Mouse (Mus musculus): Measurements from ENCODE around the gene Pla2g4f.

Gene Pla2g4f

DNA sequence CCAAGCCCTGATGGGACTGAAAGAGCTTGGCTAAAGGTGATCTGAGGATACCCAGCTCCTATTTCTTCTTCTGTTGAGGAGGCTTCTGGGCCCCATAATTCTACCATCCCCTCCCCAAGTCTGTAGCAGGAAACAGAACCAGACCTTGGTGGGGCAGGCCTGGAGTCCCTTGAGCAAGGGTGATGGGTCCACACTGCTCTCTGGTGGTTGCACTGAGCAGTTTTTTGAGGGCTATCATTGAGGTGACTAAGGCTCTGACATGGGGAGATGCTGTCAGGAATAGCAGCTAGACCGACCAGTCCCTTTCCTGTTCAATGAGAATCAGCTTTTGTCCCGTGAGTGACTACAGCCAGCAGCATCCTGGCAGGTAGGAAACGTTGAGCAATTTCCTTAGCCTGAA is 32.7 kb downstream of the Pla2g4f start:
- DNase-seq (ENCODE audit: low read depth, low spot score), result no peak

DNA sequence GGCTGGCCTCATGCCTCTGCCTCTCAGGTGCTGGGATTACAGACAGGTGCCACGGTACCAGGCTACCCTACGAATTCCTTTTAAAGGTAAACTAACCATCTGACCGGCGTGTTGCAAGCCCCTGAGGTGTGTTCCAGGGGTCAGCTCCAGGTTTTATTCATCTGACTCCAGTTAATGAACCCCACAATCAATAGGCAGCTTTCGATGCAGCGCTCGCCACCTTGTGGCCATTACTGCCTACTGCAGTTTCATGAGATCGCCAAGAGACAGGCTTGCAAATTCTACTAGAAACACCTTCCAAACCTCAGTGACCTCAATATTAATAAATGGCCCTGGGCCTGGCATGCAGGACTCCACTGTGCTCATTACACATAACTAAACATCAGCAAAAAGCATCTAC is 34.0 kb downstream of the Pla2g4f start:
- DNase-seq (ENCODE audit: low read depth, low spot score), result peak; percentile 15

DNA sequence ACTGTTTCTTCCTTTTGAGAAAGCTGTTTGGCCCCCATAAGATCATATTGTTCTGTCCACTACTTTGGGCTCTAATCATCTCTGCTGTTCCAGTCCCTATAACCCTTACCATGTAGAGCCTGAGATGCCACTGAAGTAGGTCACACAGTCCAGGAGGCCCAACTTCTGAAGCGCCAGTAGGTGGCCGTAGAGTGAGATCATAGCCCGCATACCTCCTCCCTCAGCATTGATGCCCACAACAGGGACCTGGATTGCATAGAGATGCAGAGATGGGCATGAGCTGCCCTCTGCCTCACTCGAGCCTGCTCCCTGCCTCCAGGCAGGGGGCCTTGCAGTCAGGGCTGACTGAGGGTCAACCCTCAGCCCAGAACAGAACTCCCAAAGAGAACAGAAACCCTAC is 37.0 kb downstream of the Pla2g4f start:
- DNase-seq (ENCODE audit: low read depth, low spot score), result no peak

- no peak for DNase-seq (ENCODE audit: low read depth, low spot score)
Observed at GRCm38 (mm10) chr2:120268635-120269034, 45.3 kb downstream of the Pla2g4f start.

DNA sequence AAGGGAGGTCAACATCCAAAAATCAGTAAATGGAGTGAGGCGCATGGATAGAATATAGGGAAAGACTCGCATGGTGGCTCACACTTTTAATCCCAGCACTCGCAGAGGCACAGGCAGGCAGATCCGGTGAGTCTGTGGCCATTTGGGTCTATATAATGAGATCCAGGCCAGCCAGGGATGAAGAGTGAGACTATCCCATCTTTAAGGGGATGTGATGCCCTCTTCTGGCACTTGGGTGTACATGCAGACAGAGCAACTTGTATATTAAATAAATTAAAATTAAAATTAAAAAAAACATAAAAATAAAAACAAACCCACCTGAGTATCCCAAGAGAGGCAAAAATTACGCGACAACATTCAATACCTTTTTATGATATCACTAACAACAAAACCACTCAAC is 48.4 kb downstream of the Pla2g4f start:
- no peak for DNase-seq (ENCODE audit: low read depth, low spot score)

GRCm38 (mm10) chr2:120264858-120265257 is 49.1 kb downstream of the Pla2g4f start:
- DNase-seq (ENCODE audit: low read depth, low spot score), result no peak

- no peak for DNase-seq (ENCODE audit: low read depth, low spot score)
Observed at GRCm38 (mm10) chr2:120262876-120263275, 51.1 kb downstream of the Pla2g4f start.

DNA sequence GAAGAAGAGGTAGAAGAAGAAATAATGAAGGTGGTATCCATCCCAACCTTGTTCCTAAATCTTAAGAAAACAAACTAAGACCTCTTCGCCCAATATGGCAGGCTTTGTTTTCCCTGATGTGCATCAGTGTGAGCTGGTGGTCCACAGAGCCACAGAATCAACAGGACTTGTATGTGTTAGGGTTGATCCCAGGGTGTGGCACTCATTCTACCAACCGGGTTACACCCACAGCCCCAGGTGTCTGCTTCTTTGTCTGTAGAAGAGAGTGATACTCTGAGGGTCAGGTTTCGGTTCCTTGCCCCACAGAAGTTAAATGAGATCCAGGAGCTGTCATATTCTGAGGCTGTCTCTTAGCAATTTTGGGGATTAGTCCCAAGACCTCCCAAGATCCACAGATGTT is 52.6 kb downstream of the Pla2g4f start:
- DNase-seq (ENCODE audit: low read depth, low spot score), result no peak

GRCm38 (mm10) chr2:120256259-120256658 is 57.7 kb downstream of the Pla2g4f start:
- DNase-seq (ENCODE audit: low read depth, low spot score), result no peak

DNA sequence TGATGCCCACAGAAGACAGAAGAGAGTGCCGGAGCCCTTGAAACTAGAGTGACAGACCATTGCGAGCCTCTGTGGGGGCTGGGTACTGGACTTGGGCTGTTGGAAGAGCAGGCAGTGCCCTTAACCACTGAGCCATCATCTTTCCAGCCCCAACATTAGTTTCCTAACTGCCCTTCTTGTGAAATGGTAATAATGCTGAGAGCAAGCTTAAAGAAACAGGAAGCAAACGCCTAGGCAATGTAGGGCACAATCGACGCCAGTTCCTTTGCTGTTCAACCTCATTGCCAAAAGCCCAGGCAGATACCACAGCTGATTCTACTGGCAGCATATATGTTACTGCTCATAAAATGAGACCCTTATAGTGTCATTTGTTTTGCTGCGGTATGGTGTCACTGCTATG is 61.3 kb downstream of the Pla2g4f start:
- DNase-seq (ENCODE audit: low read depth, low spot score), result no peak

Data from c-Kit-negative CD71-positive TER-119-positive erythroid progenitor cells, embryonic 14.5 days (primary cell).